Mouse (Mus musculus) midbrain, embryonic 11.5 days (tissue): ENCODE measurements around the gene Cox4i1. TPM values are rescaled to one million over a fixed set of nuclear protein-coding genes. Genes with fewer than 3 reads are reported as not detected.
A peak's percentile ranks its signal among the peaks of the same experiment; 100 is the strongest.

Source experiments
- ATAC-seq: fragments of 200-750 bp; cut with Nextera tagmentation; 2 replicates; pipeline ENCODE4 v1.8.0; 2017; ENCODE audit warnings: moderate TSS enrichment, moderate library complexity; ENCODE audit not compliant: low FRiP score
- DNase-seq: peaks from one replicate; pipeline ENCODE4 v3.0.0; 2015; ENCODE audit warnings: low spot score; ENCODE audit errors: missing footprints
- H3K27ac ChIP-seq: fragments of 300-500 bp; sonication (generic); 2 replicates; pipeline ENCODE4 v1.5.1; 2014; ENCODE audit warnings: low read depth, low read length
- H3K27me3 ChIP-seq: fragments of 300-500 bp; sonication (generic); 2 replicates; pipeline ENCODE4 v1.6.1; 2014; ENCODE audit warnings: mild to moderate bottlenecking, low read length, moderate library complexity, mixed read lengths; ENCODE audit not compliant: control insufficient read depth, insufficient read depth
- H3K36me3 ChIP-seq: fragments of 300-500 bp; sonication (generic); 2 replicates; pipeline ENCODE4 v1.6.1; 2014; ENCODE audit warnings: mild to moderate bottlenecking, low read length, moderate library complexity, mixed read lengths; ENCODE audit not compliant: control insufficient read depth, insufficient read depth
- H3K4me1 ChIP-seq: fragments of 300-500 bp; sonication (generic); 2 replicates; pipeline ENCODE4 v1.6.1; 2014; ENCODE audit warnings: low read length; ENCODE audit not compliant: control insufficient read depth, insufficient read depth
- H3K4me2 ChIP-seq: fragments of 300-500 bp; sonication (generic); 2 replicates; pipeline ENCODE4 v1.6.1; 2014; ENCODE audit warnings: mild to moderate bottlenecking, moderate library complexity
- H3K4me3 ChIP-seq: fragments of 300-500 bp; sonication (generic); 2 replicates; pipeline ENCODE4 v1.5.1; 2014; ENCODE audit warnings: low read depth, low read length
- H3K9ac ChIP-seq: fragments of 300-500 bp; sonication (generic); 2 replicates; pipeline ENCODE4 v1.6.1; 2014; ENCODE audit warnings: low read length
- H3K9me3 ChIP-seq: fragments of 300-500 bp; sonication (generic); 2 replicates; pipeline ENCODE4 v1.6.1; 2016; ENCODE audit warnings: low read length; ENCODE audit not compliant: control insufficient read depth
- WGBS: fragments of 180-500 bp; shearing (Covaris S2); extraction: QIAGEN DNeasy Blood & Tissue Kit; methylation state at CpG from one replicate; pipeline ENCODE4 v1.1.7; 2014; 5-methylcytosine and 5-hydroxymethylcytosine counted together
- polyA plus RNA-seq: library from polyadenylated mRNA; unstranded; fragments of >200 nt; fragmentation: Nextera tagmentation; extraction: Ambion mirVana; gene quantifications from 2 replicates; pipeline ENCODE4 v1.2.1, GENCODE M21; 2014

The Cox4i1 gene
- polyA plus RNA-seq, 1 experiment from 2014 or later = 953 TPM

- peak; percentile 69 for DNase-seq
Measured at GRCm38 (mm10) chr8:120697154-120697978, 29.3 kb downstream of the Cox4i1 start.

GRCm38 (mm10) chr8:120697979-120698272 is 29.9 kb downstream of the Cox4i1 start:
- H3K9ac ChIP-seq = no peak overlapping the region
- H3K36me3 ChIP-seq = no peaks in the 10 kb centered on the region
- ATAC-seq (no peak), DNase-seq (peak; percentile 73)
- H3K4me3 ChIP-seq = no peak overlapping the region
- no peak overlapping the region for H3K4me2 ChIP-seq
- no peak overlapping the region for H3K27ac ChIP-seq
- H3K4me1 ChIP-seq = no peaks in the 10 kb centered on the region; the same call in 1 of the 2 replicates
- H3K27me3 ChIP-seq = no peaks in the 10 kb centered on the region
- H3K9me3 ChIP-seq = no peaks in the 10 kb centered on the region

More at GRCm38 (mm10) chr8:120697154-120697978, 29.3 kb downstream of the Cox4i1 start:
- Histone ChIP-seq H3K4me3 (no peak overlapping the region), H3K4me1 (no peaks in the 10 kb centered on the region; the same call in 1 of the 2 replicates), H3K27ac (no peak overlapping the region), H3K9me3 (no peaks in the 10 kb centered on the region), H3K4me2 (no peak overlapping the region), H3K36me3 (no peaks in the 10 kb centered on the region), H3K9ac (no peak overlapping the region), H3K27me3 (no peaks in the 10 kb centered on the region)
- ATAC-seq = no peak
- 88% methylated on average over 17 of the region's 17 CpGs for WGBS

GRCm38 (mm10) chr8:120698426-120698825 is 30.4 kb downstream of the Cox4i1 start:
- Histone ChIP-seq H3K27me3 (no peaks in the 10 kb centered on the region), H3K36me3 (no peaks in the 10 kb centered on the region), H3K9ac (no peak overlapping the region), H3K4me1 (no peaks in the 10 kb centered on the region; the same call in 1 of the 2 replicates), H3K4me3 (no peak overlapping the region), H3K9me3 (no peaks in the 10 kb centered on the region), H3K4me2 (no peak overlapping the region), H3K27ac (no peak overlapping the region)
- DNase-seq (no peak), ATAC-seq (no peak)
- WGBS = 92% methylated on average over 7 of the region's 7 CpGs

GRCm38 (mm10) chr8:120699079-120699478 is 31.1 kb downstream of the Cox4i1 start:
- Histone ChIP-seq H3K27ac (no peak overlapping the region), H3K27me3 (no peaks in the 10 kb centered on the region), H3K4me1 (no peaks in the 10 kb centered on the region; the same call in 1 of the 2 replicates), H3K4me3 (no peak overlapping the region), H3K9ac (no peak overlapping the region), H3K4me2 (no peak overlapping the region), H3K36me3 (no peaks in the 10 kb centered on the region), H3K9me3 (no peaks in the 10 kb centered on the region)
- ATAC-seq (no peak), DNase-seq (peak; percentile 51)
- 80% methylated on average over 6 of the region's 6 CpGs for WGBS

GRCm38 (mm10) chr8:120699565-120699964 is 31.5 kb downstream of the Cox4i1 start:
- no peak overlapping the region for H3K27ac ChIP-seq
- 87% methylated on average over 2 of the region's 2 CpGs for WGBS
- DNase-seq (peak; percentile 75), ATAC-seq (no peak)
- H3K9ac ChIP-seq = no peak overlapping the region
- no peaks in the 10 kb centered on the region for H3K9me3 ChIP-seq
- no peaks in the 10 kb centered on the region; the same call in 1 of the 2 replicates for H3K4me1 ChIP-seq
- H3K27me3 ChIP-seq = no peaks in the 10 kb centered on the region
- no peak overlapping the region for H3K4me3 ChIP-seq
- H3K4me2 ChIP-seq = no peak overlapping the region
- H3K36me3 ChIP-seq = no peaks in the 10 kb centered on the region

- Histone ChIP-seq H3K27ac (no peak overlapping the region), H3K4me3 (no peak overlapping the region), H3K4me1 (no peaks in the 10 kb centered on the region; the same call in 1 of the 2 replicates), H3K36me3 (no peaks in the 10 kb centered on the region), H3K9ac (no peak overlapping the region), H3K27me3 (no peaks in the 10 kb centered on the region), H3K4me2 (no peak overlapping the region), H3K9me3 (no peaks in the 10 kb centered on the region)
- 87% methylated on average over 4 of the region's 4 CpGs for WGBS
- no peak for ATAC-seq
- no peak for DNase-seq
Measured at GRCm38 (mm10) chr8:120700053-120700452, 32.0 kb downstream of the Cox4i1 start.

- Histone ChIP-seq H3K4me3 (no peak overlapping the region), H3K27ac (no peak overlapping the region), H3K9me3 (no peaks in the 10 kb centered on the region), H3K27me3 (no peaks in the 10 kb centered on the region), H3K4me1 (no peaks in the 10 kb centered on the region), H3K36me3 (no peaks in the 10 kb centered on the region), H3K4me2 (no peak overlapping the region), H3K9ac (no peak overlapping the region)
- ATAC-seq (no peak), DNase-seq (peak; percentile 61)
- 67% methylated on average over 19 of the region's 19 CpGs for WGBS
Measured at GRCm38 (mm10) chr8:120701758-120702465, 33.9 kb downstream of the Cox4i1 start.

- H3K4me1 ChIP-seq = no peaks in the 10 kb centered on the region
- H3K9me3 ChIP-seq = no peaks in the 10 kb centered on the region
- H3K9ac ChIP-seq = no peak overlapping the region
- no peak for ATAC-seq
- no peak overlapping the region for H3K4me3 ChIP-seq
- DNase-seq = peak; percentile 64
- H3K27ac ChIP-seq = no peak overlapping the region
- no peaks in the 10 kb centered on the region for H3K27me3 ChIP-seq
- H3K4me2 ChIP-seq = no peak overlapping the region
- no peaks in the 10 kb centered on the region for H3K36me3 ChIP-seq
- WGBS = 86% methylated on average over 9 of the region's 9 CpGs
Measured at GRCm38 (mm10) chr8:120704203-120704602, 36.2 kb downstream of the Cox4i1 start.

GRCm38 (mm10) chr8:120705163-120705562 is 37.1 kb downstream of the Cox4i1 start:
- no peak overlapping the region for H3K4me3 ChIP-seq
- H3K4me2 ChIP-seq = no peak overlapping the region
- H3K27me3 ChIP-seq = no peaks in the 10 kb centered on the region
- no peaks in the 10 kb centered on the region for H3K9me3 ChIP-seq
- DNase-seq (peak; percentile 14), ATAC-seq (no peak)
- H3K27ac ChIP-seq = no peak overlapping the region
- H3K4me1 ChIP-seq = no peaks in the 10 kb centered on the region
- no peak overlapping the region for H3K9ac ChIP-seq
- 89% methylated on average over 15 of the region's 15 CpGs for WGBS
- H3K36me3 ChIP-seq = no peaks in the 10 kb centered on the region
